Mouse (Mus musculus) heart, embryonic 13.5 days (tissue): Measurements from ENCODE around the gene Ikzf5. TPM values are rescaled to one million over a fixed set of nuclear protein-coding genes. Genes with fewer than 3 reads are reported as not detected.
A peak's percentile ranks its signal among the peaks of the same experiment; 100 is the strongest.
"Not testable (repeated sequence)": the region's sequence is repeated elsewhere in the genome, so short reads cannot be mapped to it uniquely, and the experiment has no call there.

Source experiments
- ATAC-seq: fragments of 200-750 bp; cut with Nextera tagmentation; 2 replicates; pipeline ENCODE4 v1.8.0; 2017; ENCODE audit warnings: moderate TSS enrichment; ENCODE audit not compliant: insufficient number of reproducible peaks, low FRiP score, low TSS enrichment; ENCODE audit errors: extremely low read depth
- H3K27ac ChIP-seq: fragments of 300-500 bp; sonication (generic); replicated peaks from 2 replicates; pipeline ENCODE4 v1.5.1; 2015; ENCODE audit warnings: moderate library complexity, mild to moderate bottlenecking, inconsistent platforms
- H3K27me3 ChIP-seq: fragments of 300-500 bp; sonication (generic); replicated peaks from 2 replicates; pipeline ENCODE4 v1.6.1; 2015; ENCODE audit warnings: mild to moderate bottlenecking, inconsistent platforms
- H3K36me3 ChIP-seq: fragments of 300-500 bp; sonication (generic); 2 replicates; pipeline ENCODE4 v1.6.1; 2015; ENCODE audit warnings: mild to moderate bottlenecking, inconsistent platforms
- H3K4me1 ChIP-seq: fragments of 300-500 bp; sonication (generic); 2 replicates; pipeline ENCODE4 v1.6.1; 2015; ENCODE audit warnings: inconsistent platforms
- H3K4me2 ChIP-seq: fragments of 300-500 bp; sonication (generic); 2 replicates; pipeline ENCODE4 v1.6.1; 2015; ENCODE audit warnings: inconsistent platforms, mild to moderate bottlenecking, moderate library complexity
- H3K4me3 ChIP-seq: fragments of 300-500 bp; sonication (generic); 2 replicates; pipeline ENCODE4 v1.5.1; 2015; ENCODE audit warnings: moderate library complexity, mild to moderate bottlenecking, inconsistent platforms
- H3K9ac ChIP-seq: fragments of 300-500 bp; sonication (generic); 2 replicates; pipeline ENCODE4 v1.6.1; 2015; ENCODE audit warnings: inconsistent platforms, mild to moderate bottlenecking, moderate library complexity
- H3K9me3 ChIP-seq: fragments of 300-500 bp; sonication (generic); 2 replicates; pipeline ENCODE4 v1.6.1; 2016; ENCODE audit warnings: inconsistent platforms
- WGBS: fragments of 180-500 bp; shearing (Covaris S2); methylation state at CpG from one replicate; pipeline ENCODE4 v1.1.7; 2015; ENCODE audit warnings: mixed read lengths; 5-methylcytosine and 5-hydroxymethylcytosine counted together
- polyA plus RNA-seq: library from polyadenylated mRNA; unstranded; fragments of >200 nt; fragmentation: Nextera tagmentation; extraction: Ambion mirVana; gene quantifications from 2 replicates; pipeline ENCODE4 v1.2.1, GENCODE M21; 2015

The Ikzf5 gene
- polyA plus RNA-seq, result 7.5 and 7.9 TPM in 2 replicates

- WGBS, result under 1% methylated on average over 42 of the region's 42 CpGs
- 0 out of 2 replicates have a peak, but pooled peaks cover 2% of the 10 kb centered on the region for H3K36me3 ChIP-seq
- H3K4me3 ChIP-seq, result peak within 1 kb of the TSS; percentile 96
- H3K9me3 ChIP-seq, result no peaks in the 10 kb centered on the region
- peaks cover 30% of the 10 kb centered on the region for H3K4me1 ChIP-seq
- H3K4me2 ChIP-seq, result peak within 1 kb of the TSS; percentile 91
- peak; percentile 91 for ATAC-seq
- peak within 1 kb of the TSS; percentile 97 for H3K9ac ChIP-seq
- peak within 1 kb of the TSS; percentile 76 for H3K27ac ChIP-seq
- no peaks in the 10 kb centered on the region for H3K27me3 ChIP-seq
These were observed at the start of gene Ikzf5, which contains the start of gene Acadsb for GRCm38 (mm10) chr7:131410416-131411058. Gene Ikzf5 (minus strand): TSS chr7:131410521. Gene Acadsb (plus strand): TSS chr7:131410601.

GRCm38 (mm10) chr7:131456714-131457113 lies 46.4 kb upstream of the Ikzf5 start:
- no peak overlapping the region for H3K9ac ChIP-seq
- H3K4me3 ChIP-seq, result no peak overlapping the region
- ATAC-seq, result no peak
- H3K4me2 ChIP-seq, result no peak overlapping the region
- no peaks in the 10 kb centered on the region for H3K36me3 ChIP-seq
- H3K4me1 ChIP-seq, result no peaks in the 10 kb centered on the region
- H3K27ac ChIP-seq, result no peak overlapping the region
- 78% methylated on average over 5 of the region's 5 CpGs for WGBS
- no peaks in the 10 kb centered on the region for H3K9me3 ChIP-seq
- no peaks in the 10 kb centered on the region for H3K27me3 ChIP-seq

- Histone ChIP-seq H3K27me3 (no peaks in the 10 kb centered on the region), H3K9ac (no peak overlapping the region), H3K36me3 (peaks cover 37% of the 10 kb centered on the region), H3K9me3 (no peaks in the 10 kb centered on the region), H3K4me2 (no peak overlapping the region), H3K4me1 (no peaks in the 10 kb centered on the region), H3K4me3 (no peak overlapping the region), H3K27ac (no peak overlapping the region)
- 50% methylated on average over 3 of the region's 3 CpGs for WGBS
- ATAC-seq, result no peak
These were observed 26.7 kb upstream of the Ikzf5 start for GRCm38 (mm10) chr7:131437051-131437450.

- H3K27me3 ChIP-seq, result no peaks in the 10 kb centered on the region
- no peaks in the 10 kb centered on the region for H3K9me3 ChIP-seq
- H3K4me2 ChIP-seq, result no peak overlapping the region
- no peak overlapping the region for H3K27ac ChIP-seq
- H3K36me3 ChIP-seq, result peaks cover 51% of the 10 kb centered on the region
- H3K4me3 ChIP-seq, result no peak overlapping the region
- ATAC-seq, result no peak
- H3K9ac ChIP-seq, result no peak overlapping the region
- H3K4me1 ChIP-seq, result no peaks in the 10 kb centered on the region
- WGBS, result 67% methylated on average over 1 of the region's 1 CpGs
These were observed 24.0 kb upstream of the Ikzf5 start for GRCm38 (mm10) chr7:131434276-131434675.

- ATAC-seq, result no peak
- H3K9ac ChIP-seq, result no peak overlapping the region
- no peak overlapping the region for H3K4me2 ChIP-seq
- no peaks in the 10 kb centered on the region for H3K9me3 ChIP-seq
- no peak overlapping the region for H3K27ac ChIP-seq
- 16% methylated on average over 1 of the region's 1 CpGs for WGBS
- H3K27me3 ChIP-seq, result no peaks in the 10 kb centered on the region
- peaks cover 56% of the 10 kb centered on the region for H3K36me3 ChIP-seq
- H3K4me3 ChIP-seq, result no peak overlapping the region
- H3K4me1 ChIP-seq, result no peaks in the 10 kb centered on the region
These were observed 21.9 kb upstream of the Ikzf5 start for GRCm38 (mm10) chr7:131432244-131432643.

GRCm38 (mm10) chr7:131427331-131427730 lies 17.0 kb upstream of the Ikzf5 start:
- Histone ChIP-seq H3K36me3 (peaks cover 63% of the 10 kb centered on the region), H3K9me3 (peaks cover 6% of the 10 kb centered on the region; the same call in 1 of the 2 replicates), H3K4me2 (no peak overlapping the region), H3K27ac (no peak overlapping the region), H3K27me3 (no peaks in the 10 kb centered on the region), H3K4me3 (no peak overlapping the region), H3K4me1 (no peaks in the 10 kb centered on the region), H3K9ac (no peak overlapping the region)
- 78% methylated on average over 5 of the region's 5 CpGs for WGBS
- ATAC-seq, result no peak

GRCm38 (mm10) chr7:131424912-131425311 lies 14.6 kb upstream of the Ikzf5 start:
- WGBS, result 60% methylated on average over 2 of the region's 2 CpGs
- no peak overlapping the region for H3K4me3 ChIP-seq
- no peaks in the 10 kb centered on the region for H3K27me3 ChIP-seq
- H3K36me3 ChIP-seq, result peaks cover 44% of the 10 kb centered on the region
- no peaks in the 10 kb centered on the region for H3K4me1 ChIP-seq
- no peak overlapping the region for H3K9ac ChIP-seq
- H3K4me2 ChIP-seq, result no peak overlapping the region
- no peak for ATAC-seq
- peaks cover 6% of the 10 kb centered on the region; the same call in 1 of the 2 replicates for H3K9me3 ChIP-seq
- no peak overlapping the region for H3K27ac ChIP-seq

GRCm38 (mm10) chr7:131417605-131418004 lies 7.3 kb upstream of the Ikzf5 start:
- Histone ChIP-seq H3K4me1 (peaks cover under 1% of the 10 kb centered on the region), H3K4me2 (no peak overlapping the region), H3K9me3 (no peaks in the 10 kb centered on the region), H3K36me3 (no peaks in the 10 kb centered on the region), H3K4me3 (no peak overlapping the region), H3K27ac (no peak overlapping the region), H3K9ac (no peak overlapping the region), H3K27me3 (no peaks in the 10 kb centered on the region)
- ATAC-seq, result no peak

- H3K9ac ChIP-seq, H3K27me3 ChIP-seq, ATAC-seq, H3K9me3 ChIP-seq, H3K4me1 ChIP-seq, H3K27ac ChIP-seq, H3K36me3 ChIP-seq, H3K4me3 ChIP-seq, H3K4me2 ChIP-seq: not testable (repeated sequence)
These were observed 6.4 kb upstream of the Ikzf5 start for GRCm38 (mm10) chr7:131416742-131417141.

GRCm38 (mm10) chr7:131411941-131412270 lies 1.6 kb upstream of the Ikzf5 start:
- H3K36me3 ChIP-seq, result no peaks in the 10 kb centered on the region
- WGBS, result 60% methylated on average over 2 of the region's 2 CpGs
- H3K27me3 ChIP-seq, result no peaks in the 10 kb centered on the region
- no peak for ATAC-seq
- H3K4me2 ChIP-seq, result peak overlapping the region; percentile 91
- no peak overlapping the region for H3K27ac ChIP-seq
- no peak overlapping the region for H3K9ac ChIP-seq
- peaks cover 30% of the 10 kb centered on the region for H3K4me1 ChIP-seq
- no peaks in the 10 kb centered on the region for H3K9me3 ChIP-seq
- peak overlapping the region; percentile 96 for H3K4me3 ChIP-seq

GRCm38 (mm10) chr7:131411221-131411940 lies 1.1 kb upstream of the Ikzf5 start:
- peak overlapping the region; percentile 96 for H3K4me3 ChIP-seq
- H3K4me2 ChIP-seq, result peak overlapping the region; percentile 91
- H3K4me1 ChIP-seq, result peaks cover 30% of the 10 kb centered on the region
- WGBS, result 42% methylated on average over 10 of the region's 10 CpGs
- no peaks in the 10 kb centered on the region for H3K9me3 ChIP-seq
- H3K27me3 ChIP-seq, result no peaks in the 10 kb centered on the region
- peak overlapping the region; percentile 97 for H3K9ac ChIP-seq
- H3K27ac ChIP-seq, result peak overlapping the region; percentile 68
- ATAC-seq, result no peak
- H3K36me3 ChIP-seq, result no peaks in the 10 kb centered on the region

GRCm38 (mm10) chr7:131409988-131410385 lies 334 bp downstream of the Ikzf5 start:
- H3K4me1 ChIP-seq, result peaks cover 30% of the 10 kb centered on the region
- no peaks in the 10 kb centered on the region for H3K9me3 ChIP-seq
- H3K27ac ChIP-seq, result peak overlapping the region; percentile 76
- H3K36me3 ChIP-seq, result 0 out of 2 replicates have a peak, but pooled peaks cover 2% of the 10 kb centered on the region
- H3K27me3 ChIP-seq, result no peaks in the 10 kb centered on the region
- H3K4me2 ChIP-seq, result peak overlapping the region; percentile 91
- H3K4me3 ChIP-seq, result peak overlapping the region; percentile 96
- WGBS, result under 1% methylated on average over 38 of the region's 38 CpGs
- peak; percentile 63 for ATAC-seq
- peak overlapping the region; percentile 97 for H3K9ac ChIP-seq
